Mouse (Mus musculus): ENCODE data around the gene Hlcs. TPM values are rescaled to one million over a fixed set of nuclear protein-coding genes. Genes with fewer than 3 reads are reported as not detected.

Gene Hlcs
- polyA plus RNA-seq, 1 experiment from 2014 or later, result 2.1 TPM

DNA sequence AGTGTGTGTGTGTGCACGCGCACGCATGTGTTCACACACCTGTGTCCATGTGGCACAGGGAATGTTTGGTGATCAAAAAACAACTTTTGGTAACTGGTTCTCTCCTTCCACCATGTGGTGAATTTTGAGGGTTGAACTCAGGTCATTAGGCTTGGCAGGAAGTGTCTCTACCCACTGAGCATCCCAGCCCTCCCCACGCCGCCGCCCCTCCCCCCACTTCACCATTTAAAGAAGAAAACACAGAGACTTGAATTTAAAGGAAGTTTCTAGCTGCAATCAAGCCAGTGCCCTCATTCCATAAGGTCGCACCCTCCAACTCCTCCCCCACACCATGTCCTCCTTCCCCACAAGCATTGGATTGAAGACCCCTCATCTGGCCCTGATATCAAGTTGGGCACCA is 74.2 kb downstream of the Hlcs start:
- 75% methylated on average over 7 of the region's 7 CpGs for WGBS (ENCODE audit: insufficient replicate concordance)
- no peak for ATAC-seq (ENCODE audit: insufficient read depth)
- Histone ChIP-seq H3K4me3 (replicated peaks) (no peak overlapping the region), H3K27me3 (no peaks in the 10 kb centered on the region), H3K4me1 (replicated peaks) (peaks cover 26% of the 10 kb centered on the region), H3K9ac (no peak overlapping the region), H3K36me3 (replicated peaks) (no peaks in the 10 kb centered on the region), H3K9me3 (replicated peaks) (no peaks in the 10 kb centered on the region), H3K4me2 (no peak overlapping the region), H3K27ac (replicated peaks) (peak overlapping the region; percentile 19; the same call in 1 of the 2 replicates)

DNA sequence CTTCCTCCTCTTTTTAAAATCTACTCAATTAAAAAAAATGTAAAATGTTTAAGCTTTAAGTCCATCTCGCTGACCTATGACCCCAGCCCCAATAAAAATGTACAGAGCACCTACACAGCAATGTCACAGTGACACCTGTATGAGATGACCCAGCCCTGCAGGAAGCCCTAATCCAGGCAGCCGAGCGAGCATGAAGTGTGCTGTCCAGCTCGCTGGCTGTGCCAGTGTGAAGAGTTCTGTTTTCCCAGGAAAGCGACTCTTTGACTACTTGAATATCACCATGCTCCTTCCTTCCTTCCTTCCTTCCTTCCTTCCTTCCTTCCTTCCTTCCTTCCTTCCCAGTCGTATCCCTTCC is 76.3 kb downstream of the Hlcs start:
- ATAC-seq (ENCODE audit: insufficient read depth), result no peak
- 72% methylated on average over 6 of the region's 6 CpGs for WGBS (ENCODE audit: insufficient replicate concordance)

DNA sequence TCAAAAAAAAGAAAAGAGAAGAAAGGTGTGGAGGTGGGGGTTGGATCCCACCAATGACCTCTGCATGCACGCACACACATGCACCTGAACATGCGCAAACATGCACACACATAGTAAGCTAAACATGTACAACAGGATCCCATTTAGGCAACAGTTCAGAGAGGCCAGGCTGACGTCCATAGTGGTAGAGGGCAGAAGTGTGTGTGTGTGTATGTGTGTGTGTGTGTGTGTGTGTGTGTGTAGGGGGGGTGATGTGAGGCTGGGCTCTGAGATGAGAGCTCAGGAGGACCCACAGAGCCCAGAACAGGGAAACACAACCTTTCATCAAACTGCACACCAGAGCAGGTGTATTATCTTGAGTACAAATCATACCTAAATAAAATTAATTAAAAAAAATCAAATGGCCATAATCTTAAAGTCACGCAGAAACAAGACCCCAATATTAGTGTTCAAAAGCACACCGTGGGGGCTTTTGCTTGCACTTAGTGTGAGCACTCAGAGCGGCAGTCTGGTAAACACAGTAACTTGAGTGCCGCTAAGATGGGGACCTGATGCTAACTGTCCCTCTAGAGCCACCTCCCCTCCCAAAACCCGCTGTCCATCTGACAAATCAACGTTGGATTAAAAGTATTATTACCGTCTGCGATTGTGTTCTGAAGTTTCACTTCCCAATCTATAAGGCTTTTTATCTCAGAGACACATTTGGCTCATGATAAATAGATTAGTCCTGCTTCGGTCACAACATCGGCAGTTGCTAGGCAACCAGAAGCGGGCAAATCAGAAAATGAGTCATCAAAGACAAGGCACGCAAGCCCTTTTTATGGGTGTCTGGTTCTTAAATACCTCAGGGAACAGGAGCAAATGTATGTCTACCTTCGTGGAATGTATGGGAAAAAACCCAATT is 76.9 kb downstream of the Hlcs start:
- no peak overlapping the region; the same call in 1 of the 2 replicates for H3K27ac ChIP-seq (replicated peaks)

More for the DNA sequence above, 76.3 kb downstream of the Hlcs start:
- Histone ChIP-seq H3K4me3 (replicated peaks) (no peak overlapping the region), H3K27ac (replicated peaks) (0 out of 2 replicates have a peak overlapping the region, but pooled peaks have one; percentile 19), H3K4me1 (replicated peaks) (peaks cover 28% of the 10 kb centered on the region), H3K4me2 (no peak overlapping the region), H3K27me3 (no peaks in the 10 kb centered on the region), H3K9ac (no peak overlapping the region), H3K36me3 (replicated peaks) (no peaks in the 10 kb centered on the region), H3K9me3 (replicated peaks) (no peaks in the 10 kb centered on the region)

DNA sequence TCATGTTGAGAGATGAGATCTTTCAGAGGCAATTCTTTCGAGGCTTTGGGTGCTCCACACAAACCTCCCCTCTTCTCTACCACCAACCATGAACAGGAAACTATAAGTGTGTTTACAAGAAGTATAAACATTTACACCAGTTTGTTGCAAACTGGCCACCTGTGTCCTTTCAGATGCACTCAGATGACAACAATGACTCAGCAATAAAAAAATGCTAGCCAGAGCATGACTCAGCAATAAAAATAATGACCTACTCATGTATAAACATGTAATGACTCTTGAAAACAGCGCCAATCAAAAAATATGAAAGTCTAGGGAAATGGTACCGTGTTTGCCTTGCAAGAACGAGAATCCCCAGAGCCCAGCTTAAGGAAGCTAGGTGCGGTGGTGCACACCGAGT is 77.7 kb downstream of the Hlcs start:
- ATAC-seq (ENCODE audit: insufficient read depth), result peak; percentile 60
- Histone ChIP-seq H3K4me3 (replicated peaks) (no peak overlapping the region), H3K4me1 (replicated peaks) (peaks cover 28% of the 10 kb centered on the region), H3K9ac (no peak overlapping the region), H3K4me2 (no peak overlapping the region), H3K27me3 (no peaks in the 10 kb centered on the region), H3K27ac (replicated peaks) (peak overlapping the region; percentile 61), H3K36me3 (replicated peaks) (no peaks in the 10 kb centered on the region), H3K9me3 (replicated peaks) (no peaks in the 10 kb centered on the region)
- 76% methylated on average over 6 of the region's 6 CpGs for WGBS (ENCODE audit: insufficient replicate concordance)

More for the DNA sequence above, 76.9 kb downstream of the Hlcs start:
- ATAC-seq (ENCODE audit: insufficient read depth), result no peak
- Histone ChIP-seq H3K4me3 (replicated peaks) (no peak overlapping the region), H3K9me3 (replicated peaks) (no peaks in the 10 kb centered on the region), H3K36me3 (replicated peaks) (no peaks in the 10 kb centered on the region), H3K4me1 (replicated peaks) (peaks cover 28% of the 10 kb centered on the region), H3K9ac (no peak overlapping the region), H3K4me2 (no peak overlapping the region), H3K27me3 (no peaks in the 10 kb centered on the region)
- WGBS (ENCODE audit: insufficient replicate concordance), result 68% methylated on average over 16 of the region's 16 CpGs

DNA sequence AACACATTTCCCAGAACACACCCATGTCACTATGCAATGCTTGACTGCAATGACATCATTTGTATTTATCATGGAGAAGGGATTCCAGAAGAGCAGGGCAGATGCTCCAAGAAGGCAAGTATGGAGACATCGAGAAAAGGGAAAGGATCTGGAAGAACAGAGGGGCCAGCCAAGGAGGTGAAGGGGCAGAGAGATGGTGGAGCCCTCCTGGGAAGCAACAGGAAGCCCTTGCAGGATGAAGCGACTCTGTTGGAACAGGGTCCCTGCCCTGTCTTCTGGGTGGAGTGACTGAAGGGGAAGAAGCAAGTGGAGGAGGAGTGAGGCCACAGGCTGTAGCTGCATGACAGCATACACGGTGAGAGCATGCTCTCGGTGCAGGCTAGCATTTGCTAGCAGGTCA is 79.2 kb downstream of the Hlcs start:
- Histone ChIP-seq H3K4me3 (replicated peaks) (no peak overlapping the region), H3K4me1 (replicated peaks) (peaks cover 28% of the 10 kb centered on the region), H3K36me3 (replicated peaks) (no peaks in the 10 kb centered on the region), H3K9ac (no peak overlapping the region), H3K27ac (replicated peaks) (no peak overlapping the region), H3K9me3 (replicated peaks) (no peaks in the 10 kb centered on the region), H3K27me3 (no peaks in the 10 kb centered on the region), H3K4me2 (no peak overlapping the region)
- no peak for ATAC-seq (ENCODE audit: insufficient read depth)
- WGBS (ENCODE audit: insufficient replicate concordance), result 50% methylated on average over 4 of the region's 4 CpGs

DNA sequence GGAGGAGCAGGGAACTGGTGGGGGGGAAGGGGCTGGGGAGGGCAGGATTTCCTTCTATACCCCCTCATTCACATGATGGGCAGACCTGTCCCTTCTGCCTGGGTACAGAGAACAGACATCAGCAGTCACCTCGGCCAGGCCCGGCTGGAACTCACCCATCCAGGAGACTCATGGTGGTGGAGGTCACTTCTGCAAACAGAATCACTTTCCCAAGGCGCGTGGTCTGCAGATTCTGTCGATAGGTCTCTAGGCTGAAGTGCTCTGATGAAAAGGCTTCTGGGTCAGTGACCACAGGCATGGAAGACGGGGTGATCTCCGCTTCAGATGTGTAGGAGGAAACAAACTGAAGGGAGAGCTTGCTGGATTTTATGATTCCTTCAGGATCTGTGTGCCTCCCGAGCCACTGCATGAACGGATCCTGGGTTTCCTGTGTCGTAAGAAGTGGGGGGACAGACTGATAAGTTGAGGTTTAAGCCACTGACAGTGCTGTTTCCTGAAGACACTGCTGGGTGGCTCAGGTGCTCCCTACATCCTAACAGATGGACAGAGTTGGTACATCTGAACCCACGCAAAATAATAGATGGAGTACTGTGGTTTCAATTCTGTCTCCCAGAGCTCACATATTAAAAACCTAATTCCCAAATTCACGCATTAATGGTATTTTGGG is 82.3 kb downstream of the Hlcs start:
- H3K4me3 ChIP-seq (replicated peaks), result no peak overlapping the region
- H3K27ac ChIP-seq (replicated peaks), result no peak overlapping the region
- no peaks in the 10 kb centered on the region for H3K27me3 ChIP-seq
- H3K4me1 ChIP-seq (replicated peaks), result peaks cover 16% of the 10 kb centered on the region
- H3K9ac ChIP-seq, result no peak overlapping the region
- peak overlapping the region; percentile 0; the same call in 1 of the 2 replicates for H3K4me2 ChIP-seq
- WGBS (ENCODE audit: insufficient replicate concordance), result 37% methylated on average over 12 of the region's 12 CpGs
- ATAC-seq (ENCODE audit: insufficient read depth), result no peak
- H3K9me3 ChIP-seq (replicated peaks), result no peaks in the 10 kb centered on the region
- no peaks in the 10 kb centered on the region for H3K36me3 ChIP-seq (replicated peaks)

DNA sequence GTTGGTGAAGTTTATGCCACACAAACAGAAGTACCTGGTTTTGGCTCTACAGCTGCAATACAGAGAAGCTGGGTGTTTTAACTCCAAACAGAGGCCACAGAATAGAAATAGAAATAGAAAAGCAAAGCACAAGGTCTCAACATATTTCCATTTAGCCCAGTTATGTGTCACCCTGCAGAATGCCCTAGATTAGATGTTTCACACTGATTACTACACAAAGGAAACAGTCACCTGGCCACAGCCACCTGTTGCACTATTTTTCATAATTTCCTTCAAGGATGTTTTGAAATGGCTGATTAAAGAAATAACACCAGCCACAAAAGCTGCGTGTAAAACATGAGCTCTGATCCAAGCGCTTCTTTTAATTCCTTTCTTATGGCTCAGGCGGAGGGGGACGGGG is 82.9 kb downstream of the Hlcs start:
- H3K9ac ChIP-seq, result no peak overlapping the region
- H3K9me3 ChIP-seq (replicated peaks), result no peaks in the 10 kb centered on the region
- no peaks in the 10 kb centered on the region for H3K36me3 ChIP-seq (replicated peaks)
- H3K4me1 ChIP-seq (replicated peaks), result peaks cover 11% of the 10 kb centered on the region
- H3K27ac ChIP-seq (replicated peaks), result no peak overlapping the region
- H3K4me2 ChIP-seq, result no peak overlapping the region
- WGBS (ENCODE audit: insufficient replicate concordance), result 74% methylated on average over 4 of the region's 4 CpGs
- ATAC-seq (ENCODE audit: insufficient read depth), result no peak
- no peak overlapping the region for H3K4me3 ChIP-seq (replicated peaks)
- H3K27me3 ChIP-seq, result no peaks in the 10 kb centered on the region

DNA sequence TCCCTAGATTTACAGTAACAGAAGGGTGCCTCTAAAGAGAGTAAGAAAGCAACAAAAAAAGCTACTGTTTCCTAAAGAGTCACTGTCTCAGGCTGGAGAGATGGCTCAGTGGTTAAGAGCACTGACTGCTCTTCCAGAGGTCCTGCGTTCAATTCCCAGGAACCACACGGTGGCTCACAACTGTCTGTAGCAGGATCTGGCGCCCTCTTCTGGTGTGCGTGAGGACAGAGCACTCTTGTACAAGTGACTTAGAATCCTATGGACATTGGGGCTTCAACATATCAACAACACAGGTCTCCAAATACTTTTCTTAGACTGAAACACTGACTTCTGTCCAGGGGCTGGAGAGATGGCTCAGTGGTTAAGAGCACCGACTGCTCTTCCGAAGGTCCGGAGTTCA is 83.5 kb downstream of the Hlcs start:
- 79% methylated on average over 7 of the region's 7 CpGs for WGBS (ENCODE audit: insufficient replicate concordance)
- ATAC-seq (ENCODE audit: insufficient read depth), result no peak

DNA sequence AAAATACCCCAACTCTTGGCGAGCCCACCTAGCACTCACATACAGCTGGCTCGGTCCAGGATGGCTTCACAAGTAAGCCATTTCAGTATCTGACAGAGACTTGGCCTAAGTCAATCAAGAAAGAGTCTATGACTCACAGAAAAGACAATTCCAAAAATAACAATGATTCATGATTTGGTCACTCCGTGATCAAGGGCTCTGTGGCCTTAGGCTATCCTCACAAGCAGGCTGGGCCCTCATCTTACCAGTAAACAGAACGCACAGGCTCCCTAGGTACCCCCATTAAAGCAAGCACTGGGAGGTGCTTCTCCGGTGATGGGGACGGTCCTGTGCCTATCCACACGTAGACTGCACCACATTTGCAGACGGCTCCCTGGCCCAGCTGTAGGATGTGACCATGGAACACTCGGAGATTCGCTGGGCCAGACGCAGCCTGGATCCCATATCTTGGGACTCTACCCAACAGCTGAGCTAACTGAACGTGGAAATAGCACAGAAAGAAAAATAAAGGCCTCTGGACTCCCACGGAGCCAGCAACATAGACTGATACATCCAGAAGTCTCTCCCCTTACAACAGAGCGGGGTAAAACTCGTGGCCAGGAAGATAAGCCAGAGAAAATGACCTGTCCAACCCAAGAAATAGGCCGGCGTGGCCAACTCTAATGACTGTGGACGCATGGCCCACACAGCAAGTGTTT is 84.4 kb downstream of the Hlcs start:
- H3K27me3 ChIP-seq, result no peaks in the 10 kb centered on the region
- no peak overlapping the region for H3K4me2 ChIP-seq
- H3K4me1 ChIP-seq (replicated peaks), result peaks cover under 1% of the 10 kb centered on the region; the same call in 1 of the 2 replicates
- no peak overlapping the region for H3K27ac ChIP-seq (replicated peaks)
- H3K9me3 ChIP-seq (replicated peaks), result no peaks in the 10 kb centered on the region
- no peak for ATAC-seq (ENCODE audit: insufficient read depth)
- WGBS (ENCODE audit: insufficient replicate concordance), result 76% methylated on average over 18 of the region's 18 CpGs
- no peak overlapping the region for H3K4me3 ChIP-seq (replicated peaks)
- no peak overlapping the region for H3K9ac ChIP-seq
- H3K36me3 ChIP-seq (replicated peaks), result no peaks in the 10 kb centered on the region

More for the DNA sequence above, 83.5 kb downstream of the Hlcs start:
- peaks cover 6% of the 10 kb centered on the region; the same call in 1 of the 2 replicates for H3K4me1 ChIP-seq (replicated peaks)
- H3K27me3 ChIP-seq, result no peaks in the 10 kb centered on the region
- H3K36me3 ChIP-seq (replicated peaks), result no peaks in the 10 kb centered on the region
- H3K27ac ChIP-seq (replicated peaks), result no peak overlapping the region
- no peaks in the 10 kb centered on the region for H3K9me3 ChIP-seq (replicated peaks)
- H3K4me3 ChIP-seq (replicated peaks), result no peak overlapping the region
- no peak overlapping the region for H3K9ac ChIP-seq
- no peak overlapping the region for H3K4me2 ChIP-seq

DNA sequence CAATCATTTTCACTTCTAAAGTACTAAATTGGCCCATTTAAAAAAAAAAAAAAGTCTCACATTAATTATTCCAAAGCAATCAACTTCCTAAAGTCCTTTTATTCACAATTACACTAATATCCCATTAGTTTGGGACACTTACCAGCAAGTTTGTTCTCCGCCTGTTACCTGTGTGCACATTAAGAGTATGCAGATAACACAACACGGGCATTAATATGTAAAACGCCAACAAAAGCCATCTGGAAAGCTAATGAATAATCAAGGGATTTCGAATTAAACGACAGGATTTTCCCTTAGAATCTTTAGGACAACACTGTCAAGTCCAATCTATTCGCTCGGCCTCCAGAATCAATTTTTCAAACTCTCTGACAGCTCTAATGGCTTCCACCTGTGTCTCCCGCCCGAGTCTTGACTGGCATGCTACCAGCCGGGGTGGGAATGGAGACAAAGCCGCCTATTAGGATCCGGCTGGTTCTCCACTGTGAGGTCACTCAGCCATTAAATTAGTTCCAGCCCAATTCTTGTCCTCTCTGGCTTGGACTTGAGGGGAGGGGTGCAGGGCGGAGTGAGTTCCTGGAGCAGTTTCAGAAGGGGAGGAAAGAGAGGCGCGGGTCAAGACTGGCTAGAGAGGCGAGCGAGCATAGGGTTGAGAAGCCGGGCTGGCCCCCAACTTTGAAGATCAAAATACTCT is 85.9 kb downstream of the Hlcs start:
- Histone ChIP-seq H3K27ac (replicated peaks) (no peak overlapping the region), H3K4me3 (replicated peaks) (no peak overlapping the region)
- no peak for ATAC-seq (ENCODE audit: insufficient read depth)

More for the DNA sequence above, 85.9 kb downstream of the Hlcs start:
- Histone ChIP-seq H3K9ac (no peak overlapping the region), H3K36me3 (replicated peaks) (no peaks in the 10 kb centered on the region), H3K9me3 (replicated peaks) (no peaks in the 10 kb centered on the region), H3K4me2 (no peak overlapping the region), H3K4me1 (replicated peaks) (no peaks in the 10 kb centered on the region), H3K27me3 (no peaks in the 10 kb centered on the region)
- WGBS (ENCODE audit: insufficient replicate concordance), result 71% methylated on average over 18 of the region's 18 CpGs
